Mouse (Mus musculus) C2C12 (cell line): ENCODE results near the gene Hoxc4.

Experiments
- CEBPB ChIP-seq: IDR thresholded peaks from one replicate; pipeline ENCODE4 v1.6.1; 2011; ENCODE audit warnings: low read depth, mild to moderate bottlenecking, control low read depth, moderate library complexity
- CTCF ChIP-seq: IDR thresholded peaks from one replicate; pipeline ENCODE4 v1.5.1; 2011; ENCODE audit not compliant: control insufficient read depth, insufficient read depth, insufficient read length
- FOSL1 ChIP-seq: IDR thresholded peaks from one replicate; pipeline ENCODE4 v1.8.0; 2011; ENCODE audit warnings: mild to moderate bottlenecking, low read length; ENCODE audit not compliant: poor library complexity, insufficient read depth, severe bottlenecking
- MAX ChIP-seq: IDR thresholded peaks from one replicate; pipeline ENCODE4 v1.6.1; 2011; ENCODE audit warnings: mild to moderate bottlenecking, control low read depth
- MYOD1 ChIP-seq: IDR thresholded peaks from one replicate; pipeline ENCODE4 v1.6.1; 2011; ENCODE audit warnings: low read depth; ENCODE audit not compliant: control insufficient read depth, insufficient read length
- MYOG ChIP-seq: IDR thresholded peaks from one replicate; pipeline ENCODE4 v1.6.1; 2011; ENCODE audit not compliant: control insufficient read depth, insufficient read length; ENCODE audit errors: extremely low read depth
- USF1 ChIP-seq: IDR thresholded peaks from one replicate; pipeline ENCODE4 v1.6.1; 2011; ENCODE audit warnings: low read depth, mild to moderate bottlenecking, control low read depth, moderate library complexity

GRCm38 (mm10) chr15:103085831-103086671, 67.3 kb downstream of the Hoxc4 start:
- no peak for TF ChIP-seq CTCF
- TF ChIP-seq USF1: no peak
- TF ChIP-seq CEBPB: no peak
- TF ChIP-seq MAX: no peak
- TF ChIP-seq MYOD1: no peak
- no peak for TF ChIP-seq MYOG
- no peak for TF ChIP-seq FOSL1
